Mouse (Mus musculus) spleen, adult 12 weeks (tissue): Measurements from ENCODE around the gene Mdga2.

Experiments
- DNase-seq: peaks from one replicate; pipeline ENCODE4 v3.0.0; 2022; ENCODE audit warnings: low spot score

Mdga2 gene

DNA sequence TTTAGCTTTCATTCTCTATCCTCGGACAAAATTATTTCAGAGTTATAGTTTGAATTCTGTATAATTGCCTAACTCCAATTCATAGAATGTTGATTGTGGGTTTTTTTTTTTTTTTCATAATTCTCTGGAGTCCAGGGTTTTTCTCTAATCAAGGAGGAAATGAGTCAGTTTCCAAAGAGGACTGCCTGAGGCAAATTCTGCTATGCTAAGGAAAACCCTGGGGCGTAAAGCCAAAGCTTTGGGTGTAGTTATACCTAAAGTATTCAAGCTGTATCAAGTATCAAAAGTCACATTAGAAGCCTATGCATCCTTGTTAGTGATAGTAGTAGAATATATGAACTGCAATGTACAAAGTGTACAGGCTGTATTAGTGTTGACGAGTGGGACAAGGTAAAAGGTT, 519.6 kb downstream of the Mdga2 start:
- DNase-seq: no peak

DNA sequence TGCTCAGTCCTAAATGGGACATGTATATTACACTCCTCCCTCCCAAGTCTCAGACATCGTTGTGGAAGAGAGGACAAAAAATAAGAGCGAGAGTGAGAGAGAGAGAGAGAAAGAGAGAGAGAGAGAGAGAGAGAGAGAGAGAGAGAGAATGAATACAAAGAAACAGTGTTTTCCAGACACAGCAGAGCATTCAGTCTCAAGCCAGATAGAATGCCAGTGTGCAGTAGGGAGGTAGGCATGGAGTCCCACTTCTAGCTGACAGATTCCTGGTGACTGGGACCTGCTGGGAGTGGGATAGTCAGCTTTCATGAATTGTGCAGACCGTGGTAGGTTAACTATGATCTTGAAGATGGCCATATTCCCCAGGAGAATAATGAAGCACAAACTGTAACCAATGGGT, 542.8 kb downstream of the Mdga2 start:
- DNase-seq: no peak

- no peak for DNase-seq
Observed at GRCm38 (mm10) chr12:66648605-66649552, 573.5 kb downstream of the Mdga2 start.

- DNase-seq: no peak
Observed at GRCm38 (mm10) chr12:66640408-66640807, 581.9 kb downstream of the Mdga2 start.

- DNase-seq: no peak
Observed at GRCm38 (mm10) chr12:66619944-66620343, 602.4 kb downstream of the Mdga2 start.

DNA sequence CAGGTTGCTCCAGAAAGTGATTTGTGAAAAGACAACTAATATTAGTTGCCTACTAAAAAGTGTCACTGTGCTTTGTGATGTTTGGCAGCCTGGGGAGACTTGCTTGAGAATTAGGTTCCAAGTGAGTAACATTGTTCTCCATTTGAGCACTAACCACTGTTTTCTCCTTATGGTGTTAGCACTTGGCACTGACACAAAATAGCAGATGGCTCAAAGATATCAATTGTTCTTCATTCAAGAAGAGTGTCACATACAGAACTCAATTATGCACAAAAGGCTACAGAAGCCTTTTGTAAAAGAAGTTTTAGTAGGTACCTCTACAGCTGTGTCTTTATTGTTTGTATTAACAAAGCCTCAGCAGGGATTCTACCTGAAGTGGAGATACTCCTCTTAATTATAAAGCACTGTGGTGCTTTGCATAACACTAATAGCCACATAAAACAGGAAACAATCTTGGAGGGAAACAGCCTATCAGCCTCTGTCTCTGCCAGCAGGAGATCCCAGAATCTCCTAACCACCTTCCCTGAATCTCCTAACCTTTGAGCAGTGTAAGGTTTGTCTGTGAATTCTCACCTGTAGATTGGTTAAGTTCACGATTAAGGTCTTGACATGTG, 630.6 kb downstream of the Mdga2 start:
- DNase-seq: no peak

- no peak for DNase-seq
Observed at GRCm38 (mm10) chr12:66565396-66565795, 657.0 kb downstream of the Mdga2 start.

- DNase-seq: no peak
Observed at GRCm38 (mm10) chr12:66556846-66557245, 665.5 kb downstream of the Mdga2 start.

DNA sequence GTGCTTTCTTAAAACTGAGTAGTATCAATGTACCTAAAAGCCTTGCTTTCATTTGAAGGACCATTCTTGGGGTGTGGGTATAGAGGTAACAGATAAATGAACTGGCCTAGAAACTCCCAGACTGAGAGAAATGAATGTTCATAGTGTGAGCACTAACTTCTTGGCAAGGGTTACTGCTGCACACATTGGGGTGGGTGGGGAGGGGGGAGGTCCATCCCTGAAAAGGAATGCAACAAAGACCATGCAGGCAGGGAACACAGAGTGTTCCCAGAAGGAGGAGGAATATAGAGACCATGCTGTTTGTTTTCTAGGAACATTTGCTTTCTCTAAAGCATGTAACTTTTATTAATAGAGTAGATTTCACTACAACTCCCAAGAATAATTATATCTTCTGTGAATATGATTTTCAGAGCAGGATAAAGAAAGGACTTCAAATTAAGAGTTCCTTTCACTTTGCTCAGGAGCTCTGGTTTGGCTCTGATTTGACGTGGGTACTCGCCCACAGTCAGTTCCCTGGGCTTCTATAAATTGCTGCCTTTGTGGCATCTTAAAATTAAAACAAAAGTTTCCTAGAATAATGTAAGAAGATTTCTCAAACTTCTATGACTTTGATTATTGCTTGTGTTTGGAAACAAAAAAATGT, 666.0 kb downstream of the Mdga2 start:
- DNase-seq: no peak

GRCm38 (mm10) chr12:66524973-66525372, 697.4 kb downstream of the Mdga2 start:
- DNase-seq: no peak

DNA sequence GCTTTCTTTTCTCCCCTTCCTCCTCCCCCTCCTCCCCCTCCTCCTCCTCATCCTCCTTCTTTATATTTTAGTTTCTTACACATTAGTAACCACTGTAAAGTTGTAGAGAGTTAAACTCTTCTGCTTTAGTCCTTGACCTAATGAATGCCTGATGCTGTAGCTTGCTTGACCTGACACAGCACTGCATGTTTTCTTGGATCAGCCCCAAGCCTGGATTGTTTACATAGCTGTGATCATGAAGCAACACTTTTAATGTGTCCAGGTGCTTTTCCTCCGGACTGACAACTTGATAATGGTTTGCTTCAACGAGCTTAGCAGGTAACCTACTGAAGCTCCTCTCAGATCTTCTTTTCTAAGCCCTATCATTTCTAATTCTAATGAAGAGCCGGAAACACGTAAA, 723.1 kb downstream of the Mdga2 start:
- DNase-seq: no peak

GRCm38 (mm10) chr12:66470868-66471267, 751.5 kb downstream of the Mdga2 start:
- no peak for DNase-seq

DNA sequence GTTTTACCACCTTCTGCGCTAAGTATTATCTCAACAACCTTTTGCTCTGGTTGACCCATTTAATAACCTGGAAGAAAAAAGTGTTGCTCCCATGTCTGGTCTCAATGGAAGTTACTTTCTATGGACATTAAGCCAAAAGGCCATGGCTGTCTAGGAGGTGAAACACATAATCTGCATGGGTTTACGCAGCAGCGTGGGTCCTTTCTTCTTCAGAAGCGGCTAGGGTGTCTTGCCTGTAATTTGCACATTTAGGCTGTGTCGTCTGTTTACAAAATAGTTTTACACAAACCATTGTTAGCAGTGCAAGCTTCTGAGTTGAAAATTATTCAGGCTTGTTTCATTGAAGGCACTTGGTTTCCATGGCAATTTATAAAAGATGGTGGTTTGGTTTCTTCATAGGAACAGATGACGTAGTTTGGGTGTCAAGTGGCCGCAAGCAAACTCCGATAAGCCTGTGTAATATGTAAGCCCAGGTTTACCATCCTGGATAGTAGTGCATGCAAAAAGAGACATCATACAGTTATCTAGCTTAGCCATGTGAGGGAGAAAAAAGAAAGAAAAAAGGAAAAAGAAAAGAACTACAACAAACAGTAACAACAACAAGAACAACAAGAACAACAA, 752.0 kb downstream of the Mdga2 start:
- no peak for DNase-seq

DNA sequence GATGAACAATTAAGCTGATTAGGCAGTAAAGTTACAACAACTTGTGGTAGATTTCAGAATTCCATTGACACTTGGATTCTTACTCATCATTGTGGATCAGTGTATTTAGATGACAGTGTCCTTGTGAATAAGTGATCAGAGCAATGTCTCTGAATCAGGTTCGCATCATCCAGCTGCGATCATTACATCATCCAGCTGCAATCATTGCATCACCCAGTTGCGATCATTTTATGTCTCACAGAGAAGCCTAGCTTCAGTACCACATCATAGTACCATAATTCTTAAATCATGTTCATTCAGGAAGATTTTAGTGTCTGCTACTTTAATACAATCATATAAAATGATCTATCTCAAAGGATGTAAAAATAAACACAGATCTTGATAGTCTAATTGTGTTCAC, 756.8 kb downstream of the Mdga2 start:
- DNase-seq: no peak

- DNase-seq: no peak
Observed at GRCm38 (mm10) chr12:66443340-66443739, 779.0 kb downstream of the Mdga2 start.
